Mouse (Mus musculus) MEL (cell line): Measurements from ENCODE around the gene Nrtn. TPM values are rescaled to one million over a fixed set of nuclear protein-coding genes. Genes with fewer than 3 reads are reported as not detected.

ENCODE experiments used
- DNase-seq: peaks from one replicate; pipeline ENCODE4 v3.0.0; 2011; ENCODE audit warnings: low read depth, low spot score
- H3K27ac ChIP-seq: 2 replicates; pipeline ENCODE4 v1.5.1; 2012; ENCODE audit warnings: low read depth, mild to moderate bottlenecking, control low read depth, low read length, moderate library complexity; ENCODE audit not compliant: control insufficient read depth
- H3K27me3 ChIP-seq, 2 experiments: fragments of 150-350 bp in 1 of 2; sonication (generic) in 1 of 2; 2 replicates each; pipeline ENCODE4 v1.6.1; 2012; ENCODE audit warnings: low read length in 2 of 2, mild to moderate bottlenecking in 2 of 2, improper control_type of control experiment in 1 of 2, moderate library complexity in 1 of 2; ENCODE audit not compliant: insufficient read depth in 2 of 2, control insufficient read depth in 1 of 2
- H3K36me3 ChIP-seq, 2 experiments: 2 replicates each; pipeline ENCODE4 v1.6.1; 2012 to 2014; ENCODE audit warnings: low read length in 2 of 2, improper control_type of control experiment in 1 of 2, inconsistent platforms in 1 of 2, mild to moderate bottlenecking in 1 of 2; ENCODE audit not compliant: insufficient read depth in 2 of 2, control insufficient read depth in 1 of 2
- H3K4me1 ChIP-seq, 2 experiments: fragments of 150-350 bp in 1 of 2; sonication (generic) in 1 of 2; 2 replicates each; pipeline ENCODE4 v1.6.1; 2012; ENCODE audit warnings: low read length in 2 of 2, improper control_type of control experiment in 1 of 2, mild to moderate bottlenecking in 1 of 2; ENCODE audit not compliant: insufficient read depth in 2 of 2, control insufficient read depth in 1 of 2
- H3K4me3 ChIP-seq, 2 experiments: fragments of 150-350 bp in 1 of 2; sonication (generic) in 1 of 2; 2 replicates each; pipeline ENCODE4 v1.5.1; 2012; ENCODE audit warnings: low read depth in 2 of 2, low read length in 2 of 2, mild to moderate bottlenecking in 2 of 2, moderate library complexity in 2 of 2, control low read depth in 1 of 2, improper control_type of control experiment in 1 of 2; ENCODE audit not compliant: control insufficient read depth in 1 of 2, insufficient read depth in 1 of 2
- H3K79me2 ChIP-seq: 2 replicates; pipeline ENCODE4 v1.6.1; 2012; ENCODE audit warnings: mild to moderate bottlenecking, low read length, moderate library complexity; ENCODE audit not compliant: control insufficient read depth, poor library complexity, insufficient read depth
- H3K9ac ChIP-seq: 2 replicates; pipeline ENCODE4 v1.6.1; 2012; ENCODE audit warnings: low read depth, mild to moderate bottlenecking, control low read depth, low read length, moderate library complexity; ENCODE audit not compliant: control insufficient read depth, poor library complexity, severe bottlenecking
- H3K9me3 ChIP-seq: fragments of 150-350 bp; sonication (generic); replicated peaks from 2 replicates; pipeline ENCODE4 v1.6.1; 2012; ENCODE audit warnings: mild to moderate bottlenecking, low read length, improper control_type of control experiment, moderate library complexity; ENCODE audit not compliant: insufficient read depth
- BHLHE40 ChIP-seq: IDR thresholded peaks from 2 replicates; pipeline ENCODE4 v1.6.1; 2012; ENCODE audit warnings: low read depth, mild to moderate bottlenecking, inconsistent platforms, low read length, improper control_type of control experiment, borderline replicate concordance
- E2F4 ChIP-seq: IDR thresholded peaks from 2 replicates; pipeline ENCODE4 v1.6.1; 2011; ENCODE audit warnings: low read depth, low read length, improper control_type of control experiment, borderline replicate concordance
- ELF1 ChIP-seq: IDR thresholded peaks from 2 replicates; pipeline ENCODE4 v1.6.1; 2014; ENCODE audit warnings: low read depth, mild to moderate bottlenecking, inconsistent platforms, low read length, improper control_type of control experiment, moderate library complexity
- ETS1 ChIP-seq: IDR thresholded peaks from 2 replicates; pipeline ENCODE4 v1.6.1; 2012; ENCODE audit warnings: low read depth, mild to moderate bottlenecking, inconsistent platforms, low read length, improper control_type of control experiment, moderate library complexity
- GABPA ChIP-seq: IDR thresholded peaks from 2 replicates; pipeline ENCODE4 v1.6.1; 2012; ENCODE audit warnings: low read depth, mild to moderate bottlenecking, inconsistent platforms, low read length, improper control_type of control experiment, moderate library complexity
- MAX ChIP-seq: IDR thresholded peaks from 2 replicates; pipeline ENCODE4 v1.6.1; 2011; ENCODE audit warnings: low read length, improper control_type of control experiment
- MXI1 ChIP-seq: IDR thresholded peaks from 2 replicates; pipeline ENCODE4 v1.6.1; 2011; ENCODE audit warnings: mild to moderate bottlenecking, low read depth, low read length, improper control_type of control experiment
- MYB ChIP-seq: IDR thresholded peaks from 2 replicates; pipeline ENCODE4 v1.6.1; 2011; ENCODE audit warnings: mild to moderate bottlenecking, low read depth, low read length, improper control_type of control experiment
- RAD21 ChIP-seq: IDR thresholded peaks from 2 replicates; pipeline ENCODE4 v1.6.1; 2011; ENCODE audit warnings: mild to moderate bottlenecking, low read depth, low read length, improper control_type of control experiment
- SIN3A ChIP-seq: IDR thresholded peaks from 2 replicates; pipeline ENCODE4 v1.6.1; 2012; ENCODE audit warnings: low read length, improper control_type of control experiment, inconsistent platforms
- TAL1 ChIP-seq: IDR thresholded peaks from 2 replicates; pipeline ENCODE4 v1.6.1; 2012; ENCODE audit warnings: mild to moderate bottlenecking, inconsistent platforms, low read length, moderate library complexity, mixed read lengths
- TBP ChIP-seq: IDR thresholded peaks from 2 replicates; pipeline ENCODE4 v1.8.0; 2011; ENCODE audit warnings: low read depth, low read length, improper control_type of control experiment
- TCF12 ChIP-seq: IDR thresholded peaks from 2 replicates; pipeline ENCODE4 v1.6.1; 2014; ENCODE audit warnings: low read depth, mild to moderate bottlenecking, inconsistent platforms, low read length, improper control_type of control experiment, moderate library complexity
- USF1 ChIP-seq: IDR thresholded peaks from 2 replicates; pipeline ENCODE4 v1.6.1; 2014; ENCODE audit warnings: low read depth, mild to moderate bottlenecking, inconsistent platforms, low read length, improper control_type of control experiment, moderate library complexity
- USF2 ChIP-seq, 2 experiments: IDR thresholded peaks; 2 replicates each; pipeline ENCODE4 v1.6.1; 2011 to 2012; ENCODE audit warnings: improper control_type of control experiment in 2 of 2, low read length in 2 of 2, borderline replicate concordance in 1 of 2, inconsistent platforms in 1 of 2, low read depth in 1 of 2, mild to moderate bottlenecking in 1 of 2; ENCODE audit not compliant: insufficient read depth in 1 of 2
- ZKSCAN1 ChIP-seq: IDR thresholded peaks from 2 replicates; pipeline ENCODE4 v1.6.1; 2012; ENCODE audit warnings: low read depth, mild to moderate bottlenecking, inconsistent platforms, low read length, improper control_type of control experiment, moderate library complexity
- ZMIZ1 ChIP-seq: IDR thresholded peaks from 2 replicates; pipeline ENCODE4 v1.6.1; 2012; ENCODE audit warnings: low read depth, mild to moderate bottlenecking, inconsistent platforms, low read length, improper control_type of control experiment, moderate library complexity
- ZNF384 ChIP-seq: IDR thresholded peaks from 2 replicates; pipeline ENCODE4 v1.6.1; 2012; ENCODE audit warnings: low read depth, mild to moderate bottlenecking, inconsistent platforms, low read length, improper control_type of control experiment
- polyA plus RNA-seq, 2 experiments: library from polyadenylated mRNA; stranded (reverse) in 1 of 2; unstranded in 1 of 2; fragments of >175 nt in 1 of 2; fragments of >200 nt in 1 of 2; gene quantifications; 2 replicates each; pipeline versions ENCODE4 v1.2.1 to v1.2.4; 2012; ENCODE audit warnings: low replicate concordance in 2 of 2, low read depth in 1 of 2; ENCODE audit not compliant: insufficient read length in 2 of 2, insufficient read depth in 1 of 2, missing spikeins in 1 of 2
- total RNA-seq: library from RNA; depleted of rRNA; stranded (reverse); fragments of 300-350 nt; gene quantifications from 2 replicates; pipeline ENCODE4 v1.2.3, GENCODE M21; 2012

Gene Nrtn
- total and polyA plus RNA-seq, 3 experiments: 10.9 to 11.8 TPM; not detected in 1

- no peak for DNase-seq
- H3K79me2 ChIP-seq: no peaks in the 10 kb centered on the region
- H3K4me3 ChIP-seq: no peak overlapping the region
- H3K9me3 ChIP-seq: no peaks in the 10 kb centered on the region
- 0 out of 2 replicates have a peak, but pooled peaks have one; percentile 17 for TF ChIP-seq TAL1
- TF ChIP-seq E2F4: no peak
- H3K9ac ChIP-seq: no peak overlapping the region
- H3K27ac ChIP-seq: no peak overlapping the region
- H3K4me1 ChIP-seq: peaks cover 3 to 4% of the 10 kb centered on the region in 2 experiments; a peak in 1 of 4 replicates
- H3K27me3 ChIP-seq: no peaks in the 10 kb centered on the region
- H3K36me3 ChIP-seq: peaks cover 0 to 2% of the 10 kb centered on the region in 2 experiments; a peak in 2 of 4 replicates
These were observed 36.4 kb upstream of the Nrtn start for GRCm38 (mm10) chr17:56793614-56794319.

GRCm38 (mm10) chr17:56792588-56792987 is 35.3 kb upstream of the Nrtn start:
- peaks cover 0 to 2% of the 10 kb centered on the region in 2 experiments; a peak in 2 of 4 replicates for H3K36me3 ChIP-seq
- no peak overlapping the region for H3K9ac ChIP-seq
- TF ChIP-seq ZMIZ1: no peak

GRCm38 (mm10) chr17:56789286-56789685 is 32.0 kb upstream of the Nrtn start:
- H3K27me3 ChIP-seq: no peaks in the 10 kb centered on the region
- H3K79me2 ChIP-seq: no peaks in the 10 kb centered on the region
- TF ChIP-seq USF2 (IDR thresholded peaks at IDR 0.05; ENCODE audit: borderline replicate concordance in 1 of 2, insufficient read depth in 1 of 2, low read depth in 1 of 2, low read length in 2 of 2): no peak
- no peak for TF ChIP-seq GABPA
- TF ChIP-seq MAX: no peak
- TF ChIP-seq E2F4: no peak
- TF ChIP-seq ELF1: no peak
- TF ChIP-seq MXI1: no peak
- TF ChIP-seq RAD21: no peak
- no peak for TF ChIP-seq ZMIZ1
- TF ChIP-seq ZNF384: no peak
- TF ChIP-seq ZKSCAN1: no peak
- TF ChIP-seq MYB: no peak
- no peak for TF ChIP-seq TCF12
- TF ChIP-seq USF1: no peak
- no peak for TF ChIP-seq BHLHE40
- no peak for TF ChIP-seq SIN3A
- no peak for TF ChIP-seq TBP
- no peak for TF ChIP-seq ETS1
- no peak for DNase-seq
- H3K36me3 ChIP-seq: no peaks in the 10 kb centered on the region; a peak in 1 of 4 replicates
- 0 out of 4 replicates have a peak, but pooled peaks cover 0 to 4% of the 10 kb centered on the region in 2 experiments for H3K4me1 ChIP-seq
- no peaks in the 10 kb centered on the region for H3K9me3 ChIP-seq
- H3K4me3 ChIP-seq: no peak overlapping the region
- H3K27ac ChIP-seq: no peak overlapping the region
- H3K9ac ChIP-seq: no peak overlapping the region

More at GRCm38 (mm10) chr17:56792588-56792987, 35.3 kb upstream of the Nrtn start:
- H3K4me1 ChIP-seq: peaks cover 3 to 4% of the 10 kb centered on the region in 2 experiments; a peak in 1 of 4 replicates
- H3K9me3 ChIP-seq: no peaks in the 10 kb centered on the region
- H3K27ac ChIP-seq: no peak overlapping the region
- DNase-seq: no peak
- no peaks in the 10 kb centered on the region for H3K79me2 ChIP-seq
- H3K27me3 ChIP-seq: no peaks in the 10 kb centered on the region
- no peak overlapping the region for H3K4me3 ChIP-seq
